Mouse (Mus musculus) heart, postnatal 0 days (tissue): ENCODE data around the gene Atrip.
A peak's percentile ranks its signal among the peaks of the same experiment; 100 is the strongest.

Experiments
- CTCF ChIP-seq: IDR thresholded peaks from 2 replicates; pipeline ENCODE4 v1.5.1; 2016; ENCODE audit warnings: antibody characterized with exemption, control low read depth, low read depth
- EP300 ChIP-seq: IDR thresholded peaks from 2 replicates; pipeline ENCODE4 v1.6.1; 2016; ENCODE audit warnings: antibody characterized with exemption, low read depth

- peak; percentile 97 for TF ChIP-seq CTCF
- TF ChIP-seq EP300, result peak; percentile 60; the same call in 1 of the 2 replicates
Measured at GRCm38 (mm10) chr9:109059136-109059903, 14.6 kb downstream of the Atrip start, which contains the start of gene Trex1.
